Mouse (Mus musculus) limb, embryonic 14.5 days (tissue): ENCODE data around the gene Ccr10. TPM values are rescaled to one million over a fixed set of nuclear protein-coding genes. Genes with fewer than 3 reads are reported as not detected.
"Not testable (repeated sequence)": the region's sequence is repeated elsewhere in the genome, so short reads cannot be mapped to it uniquely, and the experiment has no call there.

ENCODE experiments used
- ATAC-seq: fragments of 200-750 bp; cut with Nextera tagmentation; 2 replicates; pipeline ENCODE4 v1.8.0; 2017; ENCODE audit warnings: low read depth, moderate number of reproducible peaks, moderate TSS enrichment; ENCODE audit not compliant: low FRiP score
- DNase-seq: peaks from one replicate; pipeline ENCODE4 v3.0.0-alpha.2; 2015; ENCODE audit warnings: low spot score
- H3K27ac ChIP-seq: fragments of 300-500 bp; sonication (generic); replicated peaks from 2 replicates; pipeline ENCODE4 v1.5.1; 2014; ENCODE audit warnings: low read depth, mild to moderate bottlenecking, low read length, moderate library complexity, mixed read lengths
- H3K27me3 ChIP-seq: fragments of 300-500 bp; sonication (generic); 2 replicates; pipeline ENCODE4 v1.6.1; 2014; ENCODE audit warnings: low read length, mixed read lengths; ENCODE audit not compliant: control insufficient read depth, insufficient read depth
- H3K36me3 ChIP-seq: fragments of 300-500 bp; sonication (generic); 2 replicates; pipeline ENCODE4 v1.6.1; 2014; ENCODE audit warnings: mild to moderate bottlenecking, low read length, moderate library complexity, mixed read lengths; ENCODE audit not compliant: control insufficient read depth, insufficient read depth
- H3K4me1 ChIP-seq: fragments of 300-500 bp; sonication (generic); 2 replicates; pipeline ENCODE4 v1.6.1; 2014; ENCODE audit warnings: antibody characterized with exemption, low read length, mixed read lengths; ENCODE audit not compliant: control insufficient read depth, insufficient read depth
- H3K4me2 ChIP-seq: fragments of 300-500 bp; sonication (generic); replicated peaks from 2 replicates; pipeline ENCODE4 v1.6.1; 2014; ENCODE audit warnings: low read depth, mild to moderate bottlenecking, low read length, moderate library complexity; ENCODE audit not compliant: severe bottlenecking
- H3K4me3 ChIP-seq: fragments of 300-500 bp; sonication (generic); replicated peaks from 2 replicates; pipeline ENCODE4 v1.5.1; 2014; ENCODE audit warnings: low read length
- H3K9ac ChIP-seq: fragments of 300-500 bp; sonication (generic); 2 replicates; pipeline ENCODE4 v1.6.1; 2014; ENCODE audit warnings: mild to moderate bottlenecking, low read depth, low read length, moderate library complexity; ENCODE audit not compliant: severe bottlenecking
- H3K9me3 ChIP-seq: fragments of 300-500 bp; sonication (generic); 2 replicates; pipeline ENCODE4 v1.6.1; 2016; ENCODE audit warnings: low read length; ENCODE audit not compliant: control insufficient read depth
- POLR2A ChIP-seq: fragments of 200-500 bp; IDR thresholded peaks from 2 replicates; pipeline ENCODE4 v1.8.0; 2012; ENCODE audit warnings: inconsistent platforms, mild to moderate bottlenecking, moderate library complexity, borderline replicate concordance; ENCODE audit not compliant: insufficient read depth, insufficient read length; ENCODE audit errors: extremely low read depth
- WGBS: fragments of 180-500 bp; shearing (Covaris S2); extraction: QIAGEN DNeasy Blood & Tissue Kit; methylation state at CpG from one replicate; pipeline ENCODE4 v1.1.7; 2014; 5-methylcytosine and 5-hydroxymethylcytosine counted together
- microRNA-seq: library from miRNA; unstranded; fragments of <30 nt; microRNA quantifications from one replicate; pipeline ENCODE4, GENCODE M21; 2016
- polyA plus RNA-seq, 2 experiments: library from polyadenylated mRNA; depleted of rRNA in 1 of 2; stranded (reverse) in 1 of 2; unstranded in 1 of 2; fragments of >200 nt; fragmentation: Nextera tagmentation in 1 of 2; extraction: Ambion mirVana in 1 of 2; gene quantifications; 2 replicates each; pipeline versions ENCODE4 v1.2.1 to v1.2.3; 2012 to 2014

The Ccr10 gene
- polyA plus RNA-seq, 2 experiments = 0.09 to 0.41 TPM

- Histone ChIP-seq H3K27ac (no peak overlapping the region), H3K9me3 (no peaks in the 10 kb centered on the region), H3K9ac (no peak overlapping the region), H3K4me1 (no peaks in the 10 kb centered on the region), H3K4me3 (no peak overlapping the region), H3K36me3 (peaks cover 7% of the 10 kb centered on the region), H3K27me3 (no peaks in the 10 kb centered on the region), H3K4me2 (no peak overlapping the region)
- WGBS = 94% methylated on average over 2 of the region's 2 CpGs
- ATAC-seq (no peak), DNase-seq (no peak)
- TF ChIP-seq POLR2A = no peak
Measured at GRCm38 (mm10) chr11:101131187-101131586, 44.1 kb downstream of the Ccr10 start.

DNA sequence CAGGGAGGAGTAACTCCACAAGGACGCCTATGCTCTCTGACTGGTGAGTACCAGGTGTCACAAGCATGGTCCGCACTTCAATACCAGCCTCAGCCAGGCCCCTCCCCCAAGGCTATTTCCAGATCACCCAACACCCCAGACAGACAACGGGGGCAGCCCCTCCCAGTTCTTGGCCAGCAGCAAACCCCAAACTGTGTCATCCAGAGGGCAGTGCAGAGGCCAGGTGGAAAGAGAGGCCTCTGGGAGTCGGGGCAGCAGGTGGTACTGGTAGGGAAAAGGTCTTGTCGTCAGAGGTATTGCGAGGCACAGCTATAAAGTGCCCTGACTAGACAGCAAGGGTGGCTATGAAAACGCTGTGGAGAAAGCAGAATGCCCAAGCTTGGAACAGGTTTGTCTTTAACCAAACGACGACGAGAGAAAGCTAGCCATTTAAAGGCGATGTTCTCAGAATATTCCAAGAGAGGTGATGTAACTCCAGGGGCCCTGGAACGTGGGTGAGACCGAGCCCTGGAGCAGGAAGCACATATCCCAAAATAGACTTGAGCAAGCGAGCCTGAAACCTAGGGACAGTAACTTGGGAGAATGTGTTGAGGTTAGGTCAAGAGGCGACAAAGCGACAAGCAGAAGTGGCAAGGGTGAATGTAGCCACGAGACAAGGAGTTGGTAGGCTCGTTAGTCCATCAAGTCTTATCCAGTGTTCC is 45.0 kb downstream of the Ccr10 start:
- ATAC-seq (peak; percentile 9; the same call in 1 of the 2 replicates), DNase-seq (no peak)
- Histone ChIP-seq H3K4me3 (no peak overlapping the region), H3K27ac (no peak overlapping the region), H3K4me2 (no peak overlapping the region), H3K36me3 (peaks cover 17% of the 10 kb centered on the region), H3K4me1 (no peaks in the 10 kb centered on the region), H3K27me3 (no peaks in the 10 kb centered on the region), H3K9ac (no peak overlapping the region), H3K9me3 (no peaks in the 10 kb centered on the region)
- 42% methylated on average over 18 of the region's 18 CpGs for WGBS
- no peak for TF ChIP-seq POLR2A

- DNase-seq (no peak), ATAC-seq (no peak)
- Histone ChIP-seq H3K9me3 (no peaks in the 10 kb centered on the region), H3K27ac (no peak overlapping the region), H3K4me1 (no peaks in the 10 kb centered on the region), H3K36me3 (peaks cover 20% of the 10 kb centered on the region), H3K27me3 (no peaks in the 10 kb centered on the region), H3K4me2 (no peak overlapping the region), H3K4me3 (no peak overlapping the region), H3K9ac (no peak overlapping the region)
- TF ChIP-seq POLR2A = no peak
- WGBS = 85% methylated on average over 11 of the region's 11 CpGs
Measured at GRCm38 (mm10) chr11:101128996-101129577, 46.2 kb downstream of the Ccr10 start.

DNA sequence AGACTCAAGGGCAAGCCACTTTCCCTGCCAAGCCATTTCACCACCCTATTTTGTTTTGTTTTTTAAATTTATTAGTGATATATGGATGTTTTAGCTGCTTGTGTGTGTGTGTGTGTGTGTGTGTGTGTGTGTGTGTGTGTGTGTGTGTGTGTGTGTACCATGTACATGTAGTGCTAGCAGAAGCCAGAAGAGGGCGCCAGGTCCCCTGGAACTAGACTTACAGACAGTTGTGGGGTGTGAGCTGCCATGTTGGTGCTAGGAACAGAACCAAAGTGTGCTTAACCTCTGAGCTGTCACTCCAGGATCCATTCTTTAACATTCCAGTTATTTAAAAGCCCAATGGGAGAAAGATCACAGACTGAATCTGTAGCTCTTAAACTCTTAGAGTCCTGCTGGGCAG is 48.2 kb downstream of the Ccr10 start:
- 83% methylated on average over 1 of the region's 1 CpGs for WGBS
- peaks cover 33% of the 10 kb centered on the region for H3K36me3 ChIP-seq

GRCm38 (mm10) chr11:101125008-101125407 is 50.2 kb downstream of the Ccr10 start:
- not testable (repeated sequence) for H3K27me3 ChIP-seq, DNase-seq, ATAC-seq, H3K4me3 ChIP-seq, H3K9ac ChIP-seq, H3K27ac ChIP-seq, H3K4me2 ChIP-seq, H3K9me3 ChIP-seq, H3K4me1 ChIP-seq
- peaks cover 33% of the 10 kb centered on the region for H3K36me3 ChIP-seq
- WGBS = 93% methylated on average over 4 of the region's 9 CpGs

More for the DNA sequence above, 48.2 kb downstream of the Ccr10 start:
- ATAC-seq (no peak), DNase-seq (no peak)
- Histone ChIP-seq H3K4me2 (no peak overlapping the region), H3K27ac (no peak overlapping the region), H3K27me3 (no peaks in the 10 kb centered on the region), H3K4me1 (no peaks in the 10 kb centered on the region), H3K9me3 (no peaks in the 10 kb centered on the region), H3K4me3 (no peak overlapping the region), H3K9ac (no peak overlapping the region)
- TF ChIP-seq POLR2A = no peak

GRCm38 (mm10) chr11:101124494-101124893 is 50.7 kb downstream of the Ccr10 start:
- not testable (repeated sequence) for H3K4me2 ChIP-seq, DNase-seq, H3K4me1 ChIP-seq, H3K9me3 ChIP-seq, H3K27me3 ChIP-seq, ATAC-seq, H3K9ac ChIP-seq, H3K4me3 ChIP-seq, H3K27ac ChIP-seq
- H3K36me3 ChIP-seq = peaks cover 33% of the 10 kb centered on the region
- 92% methylated on average over 8 of the region's 8 CpGs for WGBS

Small RNAs within 50 kb of the gene (microRNA-seq; reads per million reads assigned to microRNA genes)
- gene Gm27626 = not detected

Other genes with a start within 250 kb of the Ccr10 start
- gene Stat3, start 235.9 kb downstream of the Ccr10 start, polyA plus RNA-seq (2012; rRNA removed) = 56.1 and 66.2 TPM in 2 replicates
- gene Stat3, start 235.9 kb downstream of the Ccr10 start, polyA plus RNA-seq (2014; fragmentation: Nextera tagmentation; extraction: Ambion mirVana) = 63.0 and 65.9 TPM in 2 replicates
- gene Cavin1, start 204.6 kb downstream of the Ccr10 start, polyA plus RNA-seq (2012; rRNA removed) = 81.3 and 96.8 TPM in 2 replicates
- 128 and 135 TPM in 2 replicates for gene Cavin1, start 204.6 kb downstream of the Ccr10 start, polyA plus RNA-seq (2014; fragmentation: Nextera tagmentation; extraction: Ambion mirVana)
- gene Atp6v0a1, start 166.0 kb downstream of the Ccr10 start, polyA plus RNA-seq (2012; rRNA removed) = 60.9 and 72.8 TPM in 2 replicates
- gene Atp6v0a1, start 166.0 kb downstream of the Ccr10 start, polyA plus RNA-seq (2014; fragmentation: Nextera tagmentation; extraction: Ambion mirVana) = 31.8 and 32.7 TPM in 2 replicates
- gene Naglu, start 105.4 kb downstream of the Ccr10 start, polyA plus RNA-seq (2012; rRNA removed) = 12.8 and 18.5 TPM in 2 replicates
- 9.8 and 10.3 TPM in 2 replicates for gene Naglu, start 105.4 kb downstream of the Ccr10 start, polyA plus RNA-seq (2014; fragmentation: Nextera tagmentation; extraction: Ambion mirVana)
- 0.23 and 0.42 TPM in 2 replicates for gene Hsd17b1, start 97.0 kb downstream of the Ccr10 start, polyA plus RNA-seq (2012; rRNA removed)
- gene Hsd17b1, start 97.0 kb downstream of the Ccr10 start, polyA plus RNA-seq (2014; fragmentation: Nextera tagmentation; extraction: Ambion mirVana) = not detected in 2 replicates
- gene Coasy, start 92.9 kb downstream of the Ccr10 start, polyA plus RNA-seq (2012; rRNA removed) = 49.1 and 64.3 TPM in 2 replicates
- gene Coasy, start 92.9 kb downstream of the Ccr10 start, polyA plus RNA-seq (2014; fragmentation: Nextera tagmentation; extraction: Ambion mirVana) = 41.9 and 43.3 TPM in 2 replicates
- 40.2 and 61.6 TPM in 2 replicates for gene Mlx, start 88.2 kb downstream of the Ccr10 start, polyA plus RNA-seq (2012; rRNA removed)
- gene Mlx, start 88.2 kb downstream of the Ccr10 start, polyA plus RNA-seq (2014; fragmentation: Nextera tagmentation; extraction: Ambion mirVana) = 42.4 and 44.4 TPM in 2 replicates
- 15.7 and 24.3 TPM in 2 replicates for gene Psmc3ip, start 80.0 kb downstream of the Ccr10 start, polyA plus RNA-seq (2012; rRNA removed)
- 32.9 and 36.5 TPM in 2 replicates for gene Psmc3ip, start 80.0 kb downstream of the Ccr10 start, polyA plus RNA-seq (2014; fragmentation: Nextera tagmentation; extraction: Ambion mirVana)
- 53.6 and 65.4 TPM in 2 replicates for gene Retreg3, start 55.5 kb downstream of the Ccr10 start, polyA plus RNA-seq (2012; rRNA removed)
- gene Retreg3, start 55.5 kb downstream of the Ccr10 start, polyA plus RNA-seq (2014; fragmentation: Nextera tagmentation; extraction: Ambion mirVana) = 11.3 and 12.7 TPM in 2 replicates
- gene Tubg1, start 55.5 kb downstream of the Ccr10 start, polyA plus RNA-seq (2012; rRNA removed) = 32.4 and 36.8 TPM in 2 replicates
- gene Tubg1, start 55.5 kb downstream of the Ccr10 start, polyA plus RNA-seq (2014; fragmentation: Nextera tagmentation; extraction: Ambion mirVana) = 52.5 and 52.7 TPM in 2 replicates
- 6.2 and 7.3 TPM in 2 replicates for gene Tubg2, start 19.5 kb downstream of the Ccr10 start, polyA plus RNA-seq (2012; rRNA removed)
- 7.1 and 8.0 TPM in 2 replicates for gene Tubg2, start 19.5 kb downstream of the Ccr10 start, polyA plus RNA-seq (2014; fragmentation: Nextera tagmentation; extraction: Ambion mirVana)
- gene Cntnap1, start 4.9 kb downstream of the Ccr10 start, polyA plus RNA-seq (2012; rRNA removed) = 1.5 and 2.1 TPM in 2 replicates
- gene Cntnap1, start 4.9 kb downstream of the Ccr10 start, polyA plus RNA-seq (2014; fragmentation: Nextera tagmentation; extraction: Ambion mirVana) = 0.56 and 0.64 TPM in 2 replicates
- gene Plekhh3, start 4.1 kb downstream of the Ccr10 start, polyA plus RNA-seq (2012; rRNA removed) = 17.4 and 20.6 TPM in 2 replicates
- gene Plekhh3, start 4.1 kb downstream of the Ccr10 start, polyA plus RNA-seq (2014; fragmentation: Nextera tagmentation; extraction: Ambion mirVana) = 19.6 and 20.5 TPM in 2 replicates
- 28.3 and 28.4 TPM in 2 replicates for gene Ezh1, start 51.0 kb upstream of the Ccr10 start, polyA plus RNA-seq (2012; rRNA removed)
- 14.4 and 17.0 TPM in 2 replicates for gene Ezh1, start 51.0 kb upstream of the Ccr10 start, polyA plus RNA-seq (2014; fragmentation: Nextera tagmentation; extraction: Ambion mirVana)
- 89.4 and 108 TPM in 2 replicates for gene Ramp2, start 70.6 kb upstream of the Ccr10 start, polyA plus RNA-seq (2012; rRNA removed)
- 98.9 and 104 TPM in 2 replicates for gene Ramp2, start 70.6 kb upstream of the Ccr10 start, polyA plus RNA-seq (2014; fragmentation: Nextera tagmentation; extraction: Ambion mirVana)
- 70.3 and 71.7 TPM in 2 replicates for gene Vps25, start 78.3 kb upstream of the Ccr10 start, polyA plus RNA-seq (2012; rRNA removed)
- 120 and 124 TPM in 2 replicates for gene Vps25, start 78.3 kb upstream of the Ccr10 start, polyA plus RNA-seq (2014; fragmentation: Nextera tagmentation; extraction: Ambion mirVana)
- 14.9 and 18.4 TPM in 2 replicates for gene Wnk4, start 85.1 kb upstream of the Ccr10 start, polyA plus RNA-seq (2012; rRNA removed)
- 9.9 and 10.7 TPM in 2 replicates for gene Wnk4, start 85.1 kb upstream of the Ccr10 start, polyA plus RNA-seq (2014; fragmentation: Nextera tagmentation; extraction: Ambion mirVana)
- 1.1 and 1.6 TPM in 2 replicates for gene Cntd1, start 103.6 kb upstream of the Ccr10 start, polyA plus RNA-seq (2012; rRNA removed)
- gene Cntd1, start 103.6 kb upstream of the Ccr10 start, polyA plus RNA-seq (2014; fragmentation: Nextera tagmentation; extraction: Ambion mirVana) = 0.61 and 0.93 TPM in 2 replicates
- 110 and 183 TPM in 2 replicates for gene Coa3, start 103.7 kb upstream of the Ccr10 start, polyA plus RNA-seq (2012; rRNA removed)
- gene Coa3, start 103.7 kb upstream of the Ccr10 start, polyA plus RNA-seq (2014; fragmentation: Nextera tagmentation; extraction: Ambion mirVana) = 182 and 187 TPM in 2 replicates
- gene Becn1, start 126.8 kb upstream of the Ccr10 start, polyA plus RNA-seq (2012; rRNA removed) = 86.5 and 100 TPM in 2 replicates
- 118 and 135 TPM in 2 replicates for gene Becn1, start 126.8 kb upstream of the Ccr10 start, polyA plus RNA-seq (2014; fragmentation: Nextera tagmentation; extraction: Ambion mirVana)
- 128 and 142 TPM in 2 replicates for gene Psme3, start 140.8 kb upstream of the Ccr10 start, polyA plus RNA-seq (2012; rRNA removed)
- gene Psme3, start 140.8 kb upstream of the Ccr10 start, polyA plus RNA-seq (2014; fragmentation: Nextera tagmentation; extraction: Ambion mirVana) = 105 TPM in 2 replicates
- gene Aoc2, start 149.6 kb upstream of the Ccr10 start, polyA plus RNA-seq (2012; rRNA removed) = 6.2 and 8.2 TPM in 2 replicates
- gene Aoc2, start 149.6 kb upstream of the Ccr10 start, polyA plus RNA-seq (2014; fragmentation: Nextera tagmentation; extraction: Ambion mirVana) = 0.84 and 0.86 TPM in 2 replicates
- 3.1 TPM in 2 replicates for gene Aoc3, start 155.2 kb upstream of the Ccr10 start, polyA plus RNA-seq (2012; rRNA removed)
- 0.68 and 1.0 TPM in 2 replicates for gene Aoc3, start 155.2 kb upstream of the Ccr10 start, polyA plus RNA-seq (2014; fragmentation: Nextera tagmentation; extraction: Ambion mirVana)
- not detected in 2 replicates for gene G6pc, start 192.1 kb upstream of the Ccr10 start, polyA plus RNA-seq (2012; rRNA removed)
- gene G6pc, start 192.1 kb upstream of the Ccr10 start, polyA plus RNA-seq (2014; fragmentation: Nextera tagmentation; extraction: Ambion mirVana) = not detected in 2 replicates
- 39.3 and 41.1 TPM in 2 replicates for gene Aarsd1, start 242.2 kb upstream of the Ccr10 start, polyA plus RNA-seq (2012; rRNA removed)
- 62.8 and 63.2 TPM in 2 replicates for gene Aarsd1, start 242.2 kb upstream of the Ccr10 start, polyA plus RNA-seq (2014; fragmentation: Nextera tagmentation; extraction: Ambion mirVana)
- gene Gm27029, start 249.4 kb upstream of the Ccr10 start, polyA plus RNA-seq (2012; rRNA removed) = 1.3 and 4.2 TPM in 2 replicates
- gene Gm27029, start 249.4 kb upstream of the Ccr10 start, polyA plus RNA-seq (2014; fragmentation: Nextera tagmentation; extraction: Ambion mirVana) = 11.8 and 12.1 TPM in 2 replicates
- gene Rundc1, start 249.6 kb upstream of the Ccr10 start, polyA plus RNA-seq (2012; rRNA removed) = 19.3 and 20.6 TPM in 2 replicates
- 17.6 and 17.8 TPM in 2 replicates for gene Rundc1, start 249.6 kb upstream of the Ccr10 start, polyA plus RNA-seq (2014; fragmentation: Nextera tagmentation; extraction: Ambion mirVana)
- gene Ptges3l, start 249.9 kb upstream of the Ccr10 start, polyA plus RNA-seq (2012; rRNA removed) = 23.7 and 27.5 TPM in 2 replicates
- 13.9 and 20.5 TPM in 2 replicates for gene Ptges3l, start 249.9 kb upstream of the Ccr10 start, polyA plus RNA-seq (2014; fragmentation: Nextera tagmentation; extraction: Ambion mirVana)